In genomic region chr10:13982271-13982670, GRCm38 (mm10) we compare ENCODE assay signal across 8 mouse cellular contexts. TPM values are rescaled to one million over a fixed set of nuclear protein-coding genes. Genes with fewer than 3 reads are reported as not detected.
DNase-seq lines count a peak whose midpoint lies in the region; ATAC-seq and TF ChIP-seq lines count a peak whose summit lies in the region.

No protein-coding gene starts in this region.

- no peak for TF ChIP-seq CTCF in lung, postnatal 0 days (IDR thresholded peaks at IDR 0.05)
- no peak for TF ChIP-seq CTCF in embryonic fibroblast, embryonic 13.5 days (IDR thresholded peaks at IDR 0.05; ENCODE audit: borderline replicate concordance, insufficient read depth, low read length)
- no peak for TF ChIP-seq CTCF in small intestine, adult 2 months (IDR thresholded peaks at IDR 0.05; ENCODE audit: extremely low read depth, insufficient read length, insufficient replicate concordance, low read depth, low read length)

- peak overlapping the region; percentile 49 for H3K4me3 ChIP-seq in lung, postnatal 0 days (ENCODE audit: low read depth, low read length)
- peak overlapping the region; percentile 12; the same call in 1 of the 2 replicates for H3K4me3 ChIP-seq in embryonic fibroblast, embryonic 13.5 days (ENCODE audit: insufficient read depth, low read length)
- H3K4me3 ChIP-seq in limb, embryonic 11.5 days (ENCODE audit: low read depth, low read length) = no peak overlapping the region
- H3K4me3 ChIP-seq in small intestine, adult 2 months (ENCODE audit: low read depth, low read length) = peak overlapping the region; percentile 80; the same call in 1 of the 2 replicates

- DNase-seq in lung, postnatal 0 days (ENCODE audit: low spot score) = no peak
- DNase-seq in lung, postnatal 4 days = no peak
- DNase-seq in limb, embryonic 11.5 days (ENCODE audit: low spot score) = no peak
- DNase-seq in testis, postnatal 10 days (ENCODE audit: low spot score) = no peak
- no peak for DNase-seq in MN1 (ENCODE audit: low spot score)
- DNase-seq in right cerebral cortex, adult 2 months (ENCODE audit: low spot score in 2 of 2) = no peak

- TF ChIP-seq EP300 in lung, postnatal 0 days (IDR thresholded peaks at IDR 0.05) = no peak

- H3K36me3 ChIP-seq in lung, postnatal 0 days (ENCODE audit: insufficient read depth, low read length) = no peaks in the 10 kb centered on the region
- no peaks in the 10 kb centered on the region for H3K36me3 ChIP-seq in limb, embryonic 11.5 days (ENCODE audit: control insufficient read depth, insufficient read depth, low read length)
- no peaks in the 10 kb centered on the region for H3K36me3 ChIP-seq in small intestine, adult 2 months (ENCODE audit: control insufficient read depth, insufficient read depth, low read length)

- TF ChIP-seq POLR2A in embryonic fibroblast, embryonic 13.5 days (IDR thresholded peaks at IDR 0.05; ENCODE audit: low read depth, low read length) = no peak
- TF ChIP-seq POLR2A in small intestine, adult 2 months (IDR thresholded peaks at IDR 0.05; ENCODE audit: low read depth, low read length) = no peak

- peak overlapping the region; percentile 97 for H3K27ac ChIP-seq in lung, postnatal 0 days (ENCODE audit: low read length)
- no peak overlapping the region for H3K27ac ChIP-seq in embryonic fibroblast, embryonic 13.5 days (ENCODE audit: insufficient read depth, low read length)
- no peak overlapping the region for H3K27ac ChIP-seq in limb, embryonic 11.5 days (replicated peaks; ENCODE audit: low read depth, low read length)
- H3K27ac ChIP-seq in small intestine, adult 2 months (ENCODE audit: insufficient read depth, low read depth, low read length) = peak overlapping the region; percentile 96

- H3K9ac ChIP-seq in lung, postnatal 0 days (replicated peaks; ENCODE audit: low read depth) = no peak overlapping the region
- no peak overlapping the region for H3K9ac ChIP-seq in limb, embryonic 11.5 days (ENCODE audit: low read length)

- WGBS in lung, postnatal 0 days = 60% methylated on average over 6 of the region's 6 CpGs
- 64% methylated on average over 6 of the region's 6 CpGs for WGBS in limb, embryonic 11.5 days
- 21% methylated on average over 6 of the region's 6 CpGs for WGBS in small intestine, adult 2 months

- no peak for ATAC-seq in lung, postnatal 0 days
- ATAC-seq in limb, embryonic 11.5 days (ENCODE audit: insufficient number of reproducible peaks, low FRiP score, low TSS enrichment, low read depth) = no peak

- H3K9me3 ChIP-seq in lung, postnatal 0 days (ENCODE audit: low read length) = no peaks in the 10 kb centered on the region
- no peaks in the 10 kb centered on the region for H3K9me3 ChIP-seq in limb, embryonic 11.5 days (ENCODE audit: control insufficient read depth, low read length)

- peaks cover 1% of the 10 kb centered on the region; the same call in 1 of the 2 replicates for H3K4me1 ChIP-seq in lung, postnatal 0 days (ENCODE audit: insufficient read depth, low read depth, low read length)
- H3K4me1 ChIP-seq in embryonic fibroblast, embryonic 13.5 days (ENCODE audit: control insufficient read depth, insufficient read depth, low read length) = no peaks in the 10 kb centered on the region; the same call in 1 of the 2 replicates
- H3K4me1 ChIP-seq in limb, embryonic 11.5 days (ENCODE audit: control insufficient read depth, insufficient read depth, low read length) = 0 out of 2 replicates have a peak, but pooled peaks cover 4% of the 10 kb centered on the region
- H3K4me1 ChIP-seq in small intestine, adult 2 months (ENCODE audit: control insufficient read depth, insufficient read depth, insufficient read length, low read length) = peaks cover 8% of the 10 kb centered on the region; the same call in 1 of the 2 replicates

- peak overlapping the region; percentile 68 for H3K4me2 ChIP-seq in lung, postnatal 0 days (replicated peaks; ENCODE audit: low read depth, low read length)
- H3K4me2 ChIP-seq in limb, embryonic 11.5 days (ENCODE audit: low read depth, severe bottlenecking) = peak overlapping the region; percentile 79; the same call in 1 of the 2 replicates

- no peaks in the 10 kb centered on the region for H3K27me3 ChIP-seq in lung, postnatal 0 days (replicated peaks; ENCODE audit: insufficient read depth, low read length)
- no peaks in the 10 kb centered on the region for H3K27me3 ChIP-seq in limb, embryonic 11.5 days (ENCODE audit: control insufficient read depth, insufficient read depth, low read length)
- H3K27me3 ChIP-seq in small intestine, adult 2 months (ENCODE audit: control insufficient read depth, insufficient read depth, low read length) = no peaks in the 10 kb centered on the region

RNA-seq across cellular contexts. Expression of gene Hivep2, which starts 16.4 kb away (rescaled TPM):
- 4.5 and 6.2 TPM in 2 replicates for polyA plus RNA-seq in lung, postnatal 0 days (2015; fragmentation: Nextera tagmentation; extraction: Ambion mirVana)
- 20.8 and 25.6 TPM in 2 replicates for polyA plus RNA-seq in embryonic fibroblast, embryonic 13.5 days (2011; ENCODE audit: insufficient read length, low read depth, missing spikeins)
- 1.5 and 1.7 TPM in 2 replicates for polyA plus RNA-seq in limb, embryonic 11.5 days (2014; fragmentation: Nextera tagmentation; extraction: Ambion mirVana)
- 2.0 and 4.2 TPM in 2 replicates for polyA plus RNA-seq in small intestine, adult 2 months (2012; rRNA removed)

Comparison
In these comparisons a context has a peak if more than half of its experiments do, and no peak if none do; other contexts are left out.
1. H3K27ac ChIP-seq: peak in lung, postnatal 0 days (single experiment) and small intestine, adult 2 months (single experiment); none in embryonic fibroblast, embryonic 13.5 days (single experiment) and limb, embryonic 11.5 days (single experiment).